Mouse (Mus musculus) MEL (cell line): ENCODE measurements around the gene Rex1bd.

Experiments used
- BHLHE40 ChIP-seq: IDR thresholded peaks from 2 replicates; pipeline ENCODE4 v1.6.1; 2012; ENCODE audit warnings: low read depth, mild to moderate bottlenecking, inconsistent platforms, low read length, improper control_type of control experiment, borderline replicate concordance
- CHD2 ChIP-seq: IDR thresholded peaks from 2 replicates; pipeline ENCODE4 v1.6.1; 2011; ENCODE audit warnings: low read length, improper control_type of control experiment
- CTCF ChIP-seq, 3 experiments: IDR thresholded peaks in 2 of 3; conservative IDR thresholded peaks in 1 of 3; 2 replicates each; pipeline ENCODE4 v1.5.1; 2011 to 2012; ENCODE audit warnings: low read length in 3 of 3, low read depth in 2 of 3, mild to moderate bottlenecking in 2 of 3, improper control_type of control experiment in 1 of 3, inconsistent platforms in 1 of 3, mixed read lengths in 1 of 3, moderate library complexity in 1 of 3; ENCODE audit not compliant: control insufficient read depth in 1 of 3, insufficient read depth in 1 of 3, poor library complexity in 1 of 3, severe bottlenecking in 1 of 3
- EP300 ChIP-seq, 2 experiments: IDR thresholded peaks; 2 replicates each; pipeline ENCODE4 v1.6.1; 2011; ENCODE audit warnings: improper control_type of control experiment in 2 of 2, low read length in 2 of 2, low read depth in 1 of 2, mild to moderate bottlenecking in 1 of 2
- KAT2A ChIP-seq: conservative IDR thresholded peaks from 2 replicates; pipeline ENCODE4 v1.6.1; 2012; ENCODE audit warnings: low read depth, low read length, improper control_type of control experiment, inconsistent platforms
- MXI1 ChIP-seq: IDR thresholded peaks from 2 replicates; pipeline ENCODE4 v1.6.1; 2011; ENCODE audit warnings: mild to moderate bottlenecking, low read depth, low read length, improper control_type of control experiment
- POLR2A ChIP-seq, 2 experiments: IDR thresholded peaks; 2 replicates each; pipeline ENCODE4 v1.6.1; 2011 to 2012; ENCODE audit warnings: low read length in 2 of 2, mild to moderate bottlenecking in 2 of 2, control low read depth in 1 of 2, improper control_type of control experiment in 1 of 2, low read depth in 1 of 2, moderate library complexity in 1 of 2; ENCODE audit not compliant: control insufficient read depth in 1 of 2, insufficient read depth in 1 of 2, poor library complexity in 1 of 2
- SIN3A ChIP-seq: IDR thresholded peaks from 2 replicates; pipeline ENCODE4 v1.6.1; 2012; ENCODE audit warnings: low read length, improper control_type of control experiment, inconsistent platforms
- TAL1 ChIP-seq: IDR thresholded peaks from 2 replicates; pipeline ENCODE4 v1.6.1; 2012; ENCODE audit warnings: mild to moderate bottlenecking, inconsistent platforms, low read length, moderate library complexity, mixed read lengths
- USF1 ChIP-seq: IDR thresholded peaks from 2 replicates; pipeline ENCODE4 v1.6.1; 2014; ENCODE audit warnings: low read depth, mild to moderate bottlenecking, inconsistent platforms, low read length, improper control_type of control experiment, moderate library complexity
- USF2 ChIP-seq, 2 experiments: IDR thresholded peaks; 2 replicates each; pipeline ENCODE4 v1.6.1; 2011 to 2012; ENCODE audit warnings: improper control_type of control experiment in 2 of 2, low read length in 2 of 2, borderline replicate concordance in 1 of 2, inconsistent platforms in 1 of 2, low read depth in 1 of 2, mild to moderate bottlenecking in 1 of 2; ENCODE audit not compliant: insufficient read depth in 1 of 2
- ZNF384 ChIP-seq: IDR thresholded peaks from 2 replicates; pipeline ENCODE4 v1.6.1; 2012; ENCODE audit warnings: low read depth, mild to moderate bottlenecking, inconsistent platforms, low read length, improper control_type of control experiment

DNA sequence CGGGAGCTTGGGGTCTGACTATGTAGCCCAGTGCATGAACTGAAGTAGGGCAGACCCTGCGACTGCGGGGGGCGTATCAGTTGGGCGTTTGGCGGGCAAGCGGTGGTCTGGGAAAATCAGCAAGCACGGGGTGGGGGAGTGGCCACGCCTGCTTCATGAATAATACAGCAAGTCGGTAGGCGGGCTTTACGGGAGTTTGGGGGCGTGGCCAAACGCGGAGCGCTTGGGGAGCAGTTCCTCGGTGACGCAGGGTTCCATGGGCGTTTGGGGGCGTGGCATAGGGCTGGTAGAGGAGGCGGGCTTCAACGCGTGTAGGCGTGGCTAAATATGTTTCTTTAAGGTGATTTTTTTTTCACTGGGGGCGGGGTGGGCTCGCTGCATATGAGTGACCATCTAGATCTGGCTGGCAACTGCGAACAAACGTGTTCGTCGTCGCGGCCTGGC is 32.1 kb upstream of the Rex1bd start:
- no peak for TF ChIP-seq USF1
- TF ChIP-seq KAT2A = no peak
- TF ChIP-seq SIN3A = no peak; the same call in none of the 2 replicates
- TF ChIP-seq ZNF384 = peak; percentile 95
- no peak for TF ChIP-seq CTCF (IDR thresholded peaks at IDR 0.05 in 2 of 3, conservative IDR thresholded peaks at IDR 0.05 in 1 of 3; ENCODE audit: control insufficient read depth in 1 of 3, insufficient read depth in 1 of 3, low read depth in 2 of 3, low read length in 3 of 3, poor library complexity in 1 of 3, severe bottlenecking in 1 of 3)
- TF ChIP-seq POLR2A (IDR thresholded peaks at IDR 0.05; ENCODE audit: control insufficient read depth in 1 of 2, insufficient read depth in 1 of 2, low read depth in 1 of 2, low read length in 2 of 2, poor library complexity in 1 of 2) = peak in 1 of 2 experiments; percentile 41; a peak in 1 of 4 replicates
- no peak for TF ChIP-seq EP300 (IDR thresholded peaks at IDR 0.05; ENCODE audit: low read depth in 1 of 2, low read length in 2 of 2)
- no peak; the same call in 1 of the 2 replicates for TF ChIP-seq CHD2
- no peak for TF ChIP-seq TAL1
- TF ChIP-seq MXI1 = peak; percentile 55
- TF ChIP-seq BHLHE40 = no peak
- TF ChIP-seq USF2 (IDR thresholded peaks at IDR 0.05; ENCODE audit: borderline replicate concordance in 1 of 2, insufficient read depth in 1 of 2, low read depth in 1 of 2, low read length in 2 of 2) = no peak
